Mouse (Mus musculus): ENCODE results near the gene Gm45140.

GRCm38 (mm10) chr6:87807735-87808440 is 27.7 kb downstream of the Gm45140 start:
- TF ChIP-seq CTCF (IDR thresholded peaks at IDR 0.05; ENCODE audit: borderline replicate concordance, extremely low read depth, insufficient read depth, insufficient read length) (no peak), POLR2A (IDR thresholded peaks at IDR 0.05; ENCODE audit: borderline replicate concordance, extremely low read depth, insufficient read depth, insufficient read length, poor library complexity, severe bottlenecking) (no peak)
